Mouse (Mus musculus): ENCODE measurements around the gene Rtp2. TPM values are rescaled to one million over a fixed set of nuclear protein-coding genes. Genes with fewer than 3 reads are reported as not detected.
"Not testable (repeated sequence)": the region's sequence is repeated elsewhere in the genome, so short reads cannot be mapped to it uniquely, and the experiment has no call there.

The Rtp2 gene
- total RNA-seq, 2 experiments from 2014 or later, result not detected

- peak; percentile 23 to 53 for DNase-seq (ENCODE audit: low spot score in 2 of 2)
- intact Hi-C loops (cut with DNase I), result loop anchor here (1.0 to 5.0 kb wide), 3 partner anchors 56 to 501 kb away; no protein-coding TSS in a partner anchor
Measured at GRCm38 (mm10) chr16:23953189-23953958, 21.2 kb upstream of the Rtp2 start.

DNA sequence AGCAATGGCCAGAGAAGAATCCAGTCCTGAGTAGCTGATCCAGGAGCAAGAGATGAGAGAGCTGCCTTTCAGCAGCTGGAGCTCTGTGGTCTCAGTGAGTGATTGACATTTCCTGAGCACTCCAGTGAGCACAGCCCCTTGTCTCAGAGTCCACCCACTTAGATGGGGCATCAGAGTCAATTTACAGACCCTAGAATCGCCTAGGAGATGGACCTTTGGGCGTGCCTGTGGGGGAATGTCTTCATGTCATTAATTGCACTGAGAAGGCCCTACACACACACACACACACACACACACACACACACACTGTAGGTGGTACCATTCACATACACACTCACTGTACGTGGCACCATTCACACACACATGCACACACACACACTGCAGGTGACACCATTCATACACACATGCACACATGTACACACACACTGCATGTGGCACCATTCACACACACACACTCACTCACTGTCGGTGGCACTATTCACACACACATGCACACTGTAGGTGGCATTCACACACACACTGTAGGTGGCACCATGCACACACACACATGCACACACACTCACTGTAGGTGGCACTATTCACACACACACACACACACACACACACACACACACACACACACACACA is 20.0 kb upstream of the Rtp2 start:
- DNase-seq (ENCODE audit: low spot score in 2 of 2), result no peak
- intact Hi-C loops (cut with DNase I), result loop anchor here (5.0 kb wide), 1 partner anchor 55 kb away; no protein-coding TSS in a partner anchor

GRCm38 (mm10) chr16:23947654-23948053 is 15.5 kb upstream of the Rtp2 start:
- intact Hi-C loops (cut with DNase I), result no loop called here
- DNase-seq (ENCODE audit: low spot score in 2 of 2), result no peak

- intact Hi-C loops (cut with DNase I), result no loop called here
- no peak for DNase-seq (ENCODE audit: low spot score in 2 of 2)
Measured at GRCm38 (mm10) chr16:23944801-23945200, 12.6 kb upstream of the Rtp2 start.

- no peak for DNase-seq (ENCODE audit: low spot score in 2 of 2)
- intact Hi-C loops (cut with DNase I), result no loop called here
Measured at GRCm38 (mm10) chr16:23934397-23934796, 2.2 kb upstream of the Rtp2 start.

GRCm38 (mm10) chr16:23931275-23931674 is 919 bp downstream of the Rtp2 start:
- intact Hi-C loops (cut with DNase I), result no loop called here

DNA sequence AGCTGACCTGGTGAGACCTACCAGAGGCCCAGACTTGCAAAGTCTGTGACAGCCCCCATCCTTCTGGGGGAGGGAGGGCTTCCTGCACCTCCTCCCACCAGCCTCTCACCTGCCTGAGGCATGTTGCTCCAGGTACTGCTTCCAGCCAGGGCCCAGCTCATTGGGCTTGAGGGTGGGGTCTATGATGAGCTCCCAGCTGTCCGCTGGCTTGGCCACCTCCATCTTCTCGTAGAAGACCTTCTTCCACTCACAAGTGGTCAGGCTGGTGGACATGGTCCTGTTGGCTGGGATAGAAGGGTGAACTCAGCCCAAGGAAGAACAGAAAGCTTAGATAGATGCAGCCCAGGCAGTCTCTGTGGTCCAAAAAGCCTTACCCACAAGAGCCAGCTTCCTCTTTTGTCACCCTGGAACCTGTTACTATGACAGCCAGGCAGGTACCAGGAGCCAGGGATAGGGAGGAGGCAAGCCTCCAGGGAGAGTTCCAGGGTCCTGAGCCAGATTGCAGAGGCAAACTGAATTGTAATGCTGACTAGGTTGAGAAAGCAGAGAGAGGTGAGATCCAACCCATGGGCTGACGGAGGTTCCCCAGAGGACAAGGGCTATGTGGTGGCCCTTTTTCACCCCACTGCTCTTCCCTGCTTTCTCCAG is 1.6 kb downstream of the Rtp2 start:
- intact Hi-C loops (cut with DNase I), result no loop called here
- no peak for DNase-seq (ENCODE audit: low spot score in 2 of 2)

More at GRCm38 (mm10) chr16:23931275-23931674, 919 bp downstream of the Rtp2 start:
- no peak for DNase-seq (ENCODE audit: low spot score in 2 of 2)

- no peak for DNase-seq (ENCODE audit: low spot score in 2 of 2)
- intact Hi-C loops (cut with DNase I), result no loop called here
Measured at GRCm38 (mm10) chr16:23927301-23928114, 4.7 kb downstream of the Rtp2 start.

DNA sequence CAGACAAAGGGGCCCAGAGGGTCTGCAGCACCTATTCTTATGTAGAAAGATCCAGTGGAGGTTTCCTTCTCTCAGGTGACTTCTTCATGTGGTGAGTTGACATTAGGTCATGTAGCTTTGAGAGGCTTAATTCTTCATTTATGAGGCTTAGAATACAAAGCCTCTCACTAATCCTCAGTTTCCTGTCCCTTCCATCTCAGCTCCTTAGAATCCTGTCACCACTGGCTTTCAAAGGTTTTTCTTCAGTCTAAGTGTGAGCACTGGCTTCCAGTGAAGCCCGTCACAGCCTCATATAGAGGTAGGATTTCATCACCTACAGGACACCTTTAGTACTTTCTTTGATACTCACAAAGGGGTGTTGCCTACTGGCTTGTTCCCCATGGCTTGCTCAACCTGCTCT is 9.3 kb downstream of the Rtp2 start:
- no peak for DNase-seq (ENCODE audit: low spot score in 2 of 2)
- intact Hi-C loops (cut with DNase I), result no loop called here

- intact Hi-C loops (cut with DNase I), result no loop called here
- no peak for DNase-seq (ENCODE audit: low spot score in 2 of 2)
Measured at GRCm38 (mm10) chr16:23921697-23922096, 10.5 kb downstream of the Rtp2 start.

DNA sequence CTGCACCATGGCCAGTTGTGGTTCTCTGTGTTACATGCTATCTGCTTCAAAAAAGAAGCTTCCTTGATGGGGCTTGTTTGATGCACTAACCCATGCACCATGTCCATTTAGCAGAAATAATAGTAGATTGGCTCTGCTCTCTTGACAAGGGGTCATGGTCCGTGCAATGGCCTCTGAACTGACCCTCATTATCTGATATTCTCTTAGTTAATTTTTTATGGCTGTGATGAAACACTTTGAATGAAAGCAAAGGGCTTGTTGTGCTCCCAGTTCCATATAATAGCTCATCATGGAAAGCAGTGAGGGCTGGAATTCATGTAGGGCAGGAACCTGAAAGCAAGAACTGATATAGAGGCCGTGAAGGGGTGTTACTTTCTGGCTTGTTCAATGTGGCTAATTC is 12.8 kb downstream of the Rtp2 start:
- no peak for DNase-seq (ENCODE audit: low spot score in 2 of 2)
- intact Hi-C loops (cut with DNase I), result no loop called here

DNA sequence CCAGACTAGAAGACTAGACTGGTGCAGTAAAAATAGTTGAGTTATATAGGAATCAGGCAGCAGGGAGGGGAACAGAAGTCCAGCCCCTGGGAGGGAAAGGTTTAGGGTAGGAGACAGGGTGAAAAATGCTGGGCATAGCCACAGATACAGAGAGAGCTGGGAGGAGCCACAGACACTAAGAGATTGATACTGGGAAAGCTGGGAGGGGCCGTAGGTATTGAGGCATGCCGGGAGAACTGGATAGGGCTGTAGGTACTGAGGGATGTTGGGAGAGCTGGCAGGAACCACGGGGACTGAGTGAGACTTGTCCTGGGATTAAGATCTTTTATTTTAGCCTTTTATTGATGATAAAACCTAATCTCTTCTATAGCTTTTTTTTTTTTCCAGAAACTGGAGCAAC is 18.8 kb downstream of the Rtp2 start:
- intact Hi-C loops (cut with DNase I), result no loop called here
- DNase-seq (ENCODE audit: low spot score in 2 of 2), result no peak

DNA sequence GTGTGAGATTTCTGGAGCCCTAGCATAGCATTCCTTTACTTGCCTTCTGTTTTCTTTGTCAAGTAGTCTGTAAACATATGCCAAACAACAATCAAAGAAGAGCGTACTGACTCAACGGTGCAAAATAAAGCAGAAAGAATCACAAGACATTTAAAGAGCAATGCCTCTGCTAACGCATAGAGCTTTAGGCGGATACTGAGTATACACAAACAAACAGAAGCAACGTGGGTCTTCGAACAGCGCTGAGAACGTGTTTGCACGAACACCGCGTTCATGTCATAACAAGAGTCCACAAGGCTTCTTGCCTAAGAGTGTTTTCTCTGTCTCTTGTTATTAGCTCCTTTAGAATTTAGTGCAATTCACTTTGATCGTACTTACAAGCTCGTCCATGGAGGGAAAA is 19.5 kb downstream of the Rtp2 start:
- intact Hi-C loops (cut with DNase I), result no loop called here
- no peak for DNase-seq (ENCODE audit: low spot score in 2 of 2)

- intact Hi-C loops (cut with DNase I); DNase-seq (ENCODE audit: low spot score in 2 of 2): not testable (repeated sequence)
Measured at GRCm38 (mm10) chr16:23909015-23909354, 23.2 kb downstream of the Rtp2 start.

DNA sequence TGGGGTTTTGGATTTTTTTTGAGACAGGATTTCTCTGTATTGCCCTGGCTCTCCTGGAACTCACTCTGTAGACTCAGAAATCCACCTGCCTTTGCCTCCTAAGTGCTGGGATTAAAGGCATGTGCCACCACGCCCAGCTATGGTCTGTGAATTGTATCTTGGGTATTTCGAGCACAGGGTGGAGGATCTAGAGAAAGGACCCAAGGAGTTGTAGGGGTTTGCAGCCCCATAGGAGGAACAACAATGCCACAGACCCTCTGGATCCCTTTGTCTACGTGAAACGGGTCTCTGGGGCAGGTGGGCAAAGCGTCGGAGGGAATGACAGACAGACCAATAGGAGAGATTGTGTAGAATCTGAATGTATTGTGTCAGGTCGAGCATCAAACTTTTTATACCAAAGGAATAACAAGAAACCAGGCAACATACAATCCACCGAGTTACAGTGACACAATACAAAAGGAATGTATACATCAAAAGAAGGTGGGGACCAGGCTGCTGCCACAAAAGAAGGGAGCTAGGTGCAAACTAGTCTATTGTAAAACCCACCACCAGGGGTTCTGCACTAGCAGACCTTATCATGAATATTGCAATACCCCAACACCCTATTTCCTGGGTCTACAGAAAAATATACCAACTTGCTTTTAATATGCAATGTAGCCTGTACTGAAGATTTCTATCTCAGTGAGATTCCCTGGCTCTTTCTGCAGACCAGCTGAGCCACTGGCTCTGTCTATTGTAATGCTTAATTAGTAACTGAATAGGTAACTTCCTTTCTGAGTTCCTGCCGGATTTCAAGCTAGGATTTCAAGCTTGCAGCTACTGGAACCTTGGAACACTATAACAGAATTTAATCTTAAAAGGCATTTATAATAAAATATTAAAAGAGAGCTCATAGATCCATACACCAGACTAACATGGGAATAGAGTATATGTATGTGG is 23.8 kb downstream of the Rtp2 start:
- intact Hi-C loops (cut with DNase I); DNase-seq (ENCODE audit: low spot score in 2 of 2): not testable (repeated sequence)

- intact Hi-C loops (cut with DNase I), result not testable (repeated sequence)
Measured at GRCm38 (mm10) chr16:23906586-23906985, 25.6 kb downstream of the Rtp2 start.

GRCm38 (mm10) chr16:23901411-23901810 is 30.8 kb downstream of the Rtp2 start:
- intact Hi-C loops (cut with DNase I), result no loop called here
- DNase-seq (ENCODE audit: low spot score in 2 of 2), result no peak

More at GRCm38 (mm10) chr16:23906586-23906985, 25.6 kb downstream of the Rtp2 start:
- not testable (repeated sequence) for DNase-seq (ENCODE audit: low spot score in 2 of 2)

GRCm38 (mm10) chr16:23900061-23900460 is 32.1 kb downstream of the Rtp2 start:
- intact Hi-C loops (cut with DNase I), result no loop called here
- DNase-seq (ENCODE audit: low spot score in 2 of 2), result peak in 1 of 2 experiments; percentile 7

GRCm38 (mm10) chr16:23898840-23899239 is 33.4 kb downstream of the Rtp2 start:
- intact Hi-C loops (cut with DNase I), result loop anchor here (1.0 to 5.0 kb wide), 4 partner anchors 53 to 446 kb away; no protein-coding TSS in a partner anchor
- peak; percentile 73 to 83 for DNase-seq (ENCODE audit: low spot score in 2 of 2)
